Mouse (Mus musculus) ES-E14 (cell line): ENCODE results near the gene Rgp1.

Experiments used
- CHD2 ChIP-seq: IDR thresholded peaks from 2 replicates; pipeline ENCODE4 v1.6.1; 2014; ENCODE audit warnings: mild to moderate bottlenecking, low read depth, low read length, inconsistent platforms
- HCFC1 ChIP-seq: IDR thresholded peaks from 2 replicates; pipeline ENCODE4 v1.6.1; 2012; ENCODE audit warnings: low read length, inconsistent platforms, borderline replicate concordance; ENCODE audit not compliant: insufficient read depth
- MAFK ChIP-seq: IDR thresholded peaks from 2 replicates; pipeline ENCODE4 v1.6.1; 2014; ENCODE audit warnings: mild to moderate bottlenecking, low read depth, low read length, inconsistent platforms; ENCODE audit not compliant: insufficient read depth
- ZNF384 ChIP-seq: IDR thresholded peaks from 2 replicates; pipeline ENCODE4 v1.6.1; 2012; ENCODE audit warnings: low read depth, low read length, inconsistent platforms

DNA sequence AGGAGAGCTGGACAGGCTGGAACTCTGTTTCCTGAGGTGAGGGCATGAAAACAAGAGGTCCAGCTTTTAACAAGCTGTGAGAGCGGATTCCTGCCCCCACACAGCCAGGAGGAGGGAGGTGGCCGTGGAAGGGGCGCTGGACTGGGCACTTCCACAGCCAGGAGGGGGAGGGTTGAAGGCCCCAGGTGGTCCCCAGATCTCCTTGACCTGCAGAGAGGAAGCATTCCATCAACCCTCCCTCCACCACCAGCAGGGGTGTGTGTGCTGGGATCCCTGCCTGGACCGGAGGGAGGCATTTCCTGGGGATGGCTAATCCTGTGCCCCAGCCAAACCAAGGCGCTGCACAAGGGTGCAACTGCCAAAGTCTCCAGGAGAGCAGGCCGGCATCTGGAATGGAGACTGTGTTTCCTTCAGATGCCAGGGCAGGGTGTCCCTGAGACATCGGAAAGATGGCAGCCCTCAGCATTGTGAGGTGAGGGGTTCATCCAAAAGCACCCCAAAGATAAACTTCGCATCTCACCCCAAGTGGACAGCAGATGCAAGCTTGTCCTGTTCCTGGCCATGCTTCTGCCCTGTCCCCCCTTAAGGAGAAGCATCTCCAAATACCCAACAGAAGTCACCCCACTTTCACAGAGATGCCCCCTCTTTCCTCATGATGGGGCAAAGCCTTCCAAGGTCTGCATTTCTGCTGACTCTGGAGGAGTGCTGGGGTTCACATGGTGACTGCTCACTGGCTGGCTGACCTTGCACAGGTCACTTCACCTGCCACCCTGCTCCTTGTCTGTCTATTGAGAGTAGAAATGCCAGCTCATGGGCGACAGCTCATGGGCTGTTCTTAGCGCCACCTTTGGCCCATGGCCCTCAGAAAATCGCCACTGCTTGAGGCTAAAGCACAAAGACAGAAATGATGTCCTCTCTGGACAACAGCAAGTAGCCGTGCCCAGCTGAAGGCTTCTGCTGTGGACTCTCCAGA, 6.2 kb downstream of the Rgp1 start, which contains the start of gene Msmp:
- TF ChIP-seq MAFK (no peak), CHD2 (no peak), HCFC1 (no peak), ZNF384 (no peak)
